Mouse (Mus musculus): ENCODE results near the gene Zbtb7a.

DNA sequence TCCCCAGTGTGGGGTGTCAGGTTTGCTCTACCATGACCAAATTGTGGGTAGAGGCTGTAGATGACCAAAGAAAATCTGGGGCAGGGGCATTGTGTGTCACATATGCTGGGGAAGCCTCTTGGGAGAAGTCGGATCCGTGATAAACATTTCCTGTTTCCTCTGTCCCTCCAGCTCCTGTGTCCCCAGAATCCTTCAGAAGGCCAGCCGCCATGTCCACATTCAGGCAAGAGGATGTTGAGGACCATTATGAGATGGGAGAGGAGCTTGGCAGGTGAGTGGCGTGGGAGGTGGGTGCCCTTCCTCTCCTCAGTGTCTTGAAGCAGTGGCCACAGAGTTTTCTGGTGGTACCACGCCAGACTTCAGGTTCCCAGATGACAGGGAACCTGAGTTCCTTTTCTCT is 48.8 kb downstream of the Zbtb7a start, which contains the start of gene 4930442H23Rik:
- TF ChIP-seq EP300 (optimal IDR thresholded peaks at IDR 0.05) (no peak), CTCF (IDR thresholded peaks at IDR 0.05; ENCODE audit: low read depth) (no peak)
